Mouse (Mus musculus): ENCODE measurements at regions not wholly inside any gene's neighbourhood (a gene's known extent, or its start where the extent isn't known, plus 50 kb on each side); places are given as distances from the start of the nearest gene placed in this dataset.
"Not testable (repeated sequence)": the region's sequence is repeated elsewhere in the genome, so short reads cannot be mapped to it uniquely, and the experiment has no call there.

DNA sequence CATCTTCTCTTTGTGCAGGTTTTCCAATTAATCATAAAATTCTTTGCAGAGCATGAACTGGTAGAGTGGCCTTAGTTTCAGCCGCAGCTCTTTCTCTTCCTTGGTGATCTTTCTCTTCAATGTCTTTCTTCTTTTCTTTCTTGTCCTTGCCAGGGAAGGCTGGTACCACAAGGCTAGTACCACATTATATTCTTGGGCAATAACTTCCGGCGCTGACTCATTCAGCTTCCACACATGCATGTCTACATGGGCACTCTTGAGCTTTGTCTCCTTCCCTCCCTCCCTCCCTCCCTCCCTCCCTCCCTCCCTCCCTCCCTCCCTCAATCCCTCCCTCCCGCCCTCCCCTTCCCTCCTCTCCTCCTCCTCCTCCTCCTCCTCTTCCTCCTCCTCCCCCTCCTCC lies 98.1 kb upstream of the Pwp1 start:
- not testable (repeated sequence) for DNase-seq

DNA sequence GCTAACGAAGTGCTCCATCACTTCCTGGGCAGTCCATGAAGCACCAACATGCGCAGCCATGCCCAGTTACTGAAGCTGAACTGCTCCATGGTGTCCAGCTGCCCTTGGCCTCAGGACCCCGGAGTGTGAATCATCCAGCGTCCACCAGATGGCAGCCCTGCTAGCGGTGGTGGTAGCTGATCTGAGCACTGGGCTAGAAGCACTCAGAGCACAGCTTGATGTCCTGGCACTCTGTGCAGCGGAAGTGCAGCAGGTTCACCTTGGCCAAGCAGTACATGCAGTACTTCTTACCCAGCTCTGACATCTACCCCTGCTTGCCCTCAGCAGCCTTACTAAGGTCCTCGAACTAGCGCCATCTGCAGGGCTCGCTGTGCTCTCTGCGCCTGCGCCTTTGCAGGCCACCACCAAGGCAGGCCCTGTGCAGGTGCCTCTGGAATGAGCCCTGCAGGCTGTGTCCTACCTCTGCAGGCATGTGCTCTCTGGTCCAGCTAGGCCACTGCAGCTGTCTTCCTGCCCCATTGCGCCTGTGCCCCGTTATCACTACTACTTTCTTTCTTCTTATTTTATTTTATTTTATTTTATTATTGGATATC lies 97.4 kb upstream of the Pwp1 start:
- DNase-seq = peak; percentile 13

- DNase-seq = no peak
Measured at GRCm38 (mm10) chr10:85737796-85738195, 91.5 kb upstream of the Pwp1 start.

GRCm38 (mm10) chr10:85739008-85739407 lies 90.3 kb upstream of the Pwp1 start:
- no peak for DNase-seq

GRCm38 (mm10) chr10:85739565-85739964 lies 89.7 kb upstream of the Pwp1 start:
- peak; percentile 28 for DNase-seq

DNA sequence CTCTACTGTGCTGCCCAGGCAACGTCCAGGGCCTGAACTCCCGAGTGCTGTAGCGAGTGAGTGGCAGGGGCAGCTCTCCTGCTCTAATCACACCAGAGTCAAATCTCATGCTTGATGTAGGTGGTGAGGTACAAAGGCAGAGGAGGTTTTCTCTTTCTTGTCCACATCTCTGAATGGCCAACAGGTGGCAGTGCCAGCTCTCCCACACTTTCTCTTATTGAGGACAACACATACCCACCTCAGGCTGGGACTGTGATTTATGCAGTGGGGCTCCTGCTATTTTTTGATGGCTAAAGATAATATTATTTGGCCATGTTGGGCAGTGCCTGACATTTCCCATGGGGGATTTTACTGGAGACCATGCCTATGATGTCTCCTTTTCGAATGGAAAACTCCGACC lies 87.3 kb upstream of the Pwp1 start:
- no peak for DNase-seq

- DNase-seq = not testable (repeated sequence)
Measured at GRCm38 (mm10) chr10:85745390-85745789, 83.9 kb upstream of the Pwp1 start.

DNA sequence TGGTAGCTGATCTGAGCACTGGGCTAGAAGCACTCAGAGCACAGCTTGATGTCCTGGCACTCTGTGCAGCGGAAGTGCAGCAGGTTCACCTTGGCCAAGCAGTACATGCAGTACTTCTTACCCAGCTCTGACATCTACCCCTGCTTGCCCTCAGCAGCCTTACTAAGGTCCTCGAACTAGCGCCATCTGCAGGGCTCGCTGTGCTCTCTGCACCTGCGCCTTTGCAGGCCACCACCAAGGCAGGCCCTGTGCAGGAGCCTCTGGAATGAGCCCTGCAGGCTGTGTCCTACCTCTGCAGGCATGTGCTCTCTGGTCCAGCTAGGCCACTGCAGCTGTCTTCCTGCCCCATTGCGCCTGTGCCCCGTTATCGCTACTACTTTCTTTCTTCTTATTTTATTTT lies 83.5 kb upstream of the Pwp1 start:
- peak; percentile 1 for DNase-seq

DNA sequence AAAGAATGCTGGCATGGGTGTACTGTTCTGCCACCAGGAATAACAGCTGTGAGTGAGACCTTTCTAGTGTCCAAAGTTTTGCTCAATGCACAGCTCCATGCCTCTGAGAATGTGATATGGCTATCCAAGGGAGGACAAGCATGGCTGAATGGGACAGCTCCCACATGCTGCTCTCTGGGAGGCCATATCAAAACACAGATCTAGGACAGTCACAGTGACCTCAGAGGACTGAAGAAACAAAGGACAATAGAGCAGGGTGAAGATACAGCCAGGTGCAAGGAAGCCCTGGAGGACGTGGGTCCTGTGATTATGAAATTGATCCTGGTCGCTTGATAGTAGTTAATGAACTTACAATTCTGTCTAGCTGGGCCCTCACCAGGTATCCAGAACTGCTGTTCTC lies 79.7 kb upstream of the Pwp1 start:
- DNase-seq = not testable (repeated sequence)

DNA sequence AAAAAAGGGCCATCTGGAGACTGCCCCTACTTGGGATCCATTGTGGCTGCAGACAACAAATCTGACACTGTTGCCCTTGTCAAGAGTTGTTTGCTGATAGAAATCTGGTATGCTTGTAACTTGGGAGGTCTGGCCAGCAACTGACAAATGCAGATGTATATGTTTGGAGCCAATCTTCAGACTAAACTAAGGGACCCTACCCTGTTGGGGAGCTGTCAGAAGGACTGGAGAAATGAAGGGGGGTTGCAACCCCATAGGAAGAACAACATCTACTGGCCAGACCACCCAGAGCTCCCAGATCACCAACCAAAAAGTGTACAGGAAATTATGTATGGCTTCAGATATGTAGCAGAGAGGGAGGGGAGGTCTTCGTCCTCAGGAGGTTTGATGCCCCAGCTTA lies 54.3 kb upstream of the Pwp1 start:
- no peak for DNase-seq

Data from adrenal gland, postnatal 25 days (tissue).